Mouse (Mus musculus): ENCODE data around the gene Gm45799. TPM values are rescaled to one million over a fixed set of nuclear protein-coding genes. Genes with fewer than 3 reads are reported as not detected.

Gm45799 gene
- polyA plus RNA-seq, 1 experiment from 2014 or later: 14.7 TPM

- no peak overlapping the region for H3K9ac ChIP-seq (replicated peaks)
- peak overlapping the region; percentile 28; the same call in 1 of the 2 replicates for H3K27ac ChIP-seq (replicated peaks)
- H3K4me1 ChIP-seq: peaks cover 37% of the 10 kb centered on the region
- H3K9me3 ChIP-seq: no peaks in the 10 kb centered on the region
- peak; percentile 7; the same call in 1 of the 2 replicates for ATAC-seq (replicated peaks)
- peaks cover 15% of the 10 kb centered on the region for H3K36me3 ChIP-seq
- no peaks in the 10 kb centered on the region for H3K27me3 ChIP-seq
- no peak overlapping the region for H3K4me2 ChIP-seq (replicated peaks)
- WGBS: 10% methylated on average over 3 of the region's 3 CpGs
- no peak overlapping the region for H3K4me3 ChIP-seq
Measured at GRCm38 (mm10) chr7:105628633-105629032, 11.7 kb upstream of the Gm45799 start.

GRCm38 (mm10) chr7:105632551-105632972 is 7.8 kb upstream of the Gm45799 start:
- peak overlapping the region; percentile 96 for H3K9ac ChIP-seq (replicated peaks)
- H3K9me3 ChIP-seq: no peaks in the 10 kb centered on the region
- peak overlapping the region; percentile 95 for H3K4me3 ChIP-seq
- H3K36me3 ChIP-seq: peaks cover 15% of the 10 kb centered on the region
- 15% methylated on average over 4 of the region's 4 CpGs for WGBS
- H3K4me2 ChIP-seq (replicated peaks): peak overlapping the region; percentile 78
- peak overlapping the region; percentile 83 for H3K27ac ChIP-seq (replicated peaks)
- no peaks in the 10 kb centered on the region for H3K27me3 ChIP-seq
- no peak for ATAC-seq (replicated peaks)
- peaks cover 48% of the 10 kb centered on the region for H3K4me1 ChIP-seq

- Histone ChIP-seq H3K9me3 (no peaks in the 10 kb centered on the region), H3K9ac (replicated peaks) (peak within 1 kb of the TSS; percentile 96), H3K27ac (replicated peaks) (peak within 1 kb of the TSS; percentile 83), H3K4me3 (peak within 1 kb of the TSS; percentile 95), H3K36me3 (peaks cover 20% of the 10 kb centered on the region), H3K4me1 (peaks cover 47% of the 10 kb centered on the region), H3K4me2 (replicated peaks) (peak within 1 kb of the TSS; percentile 78), H3K27me3 (no peaks in the 10 kb centered on the region)
- ATAC-seq (replicated peaks): peak; percentile 87
- WGBS: under 1% methylated on average over 61 of the region's 71 CpGs
Measured at GRCm38 (mm10) chr7:105633127-105633800, 7.1 kb upstream of the Gm45799 start, which contains the start of gene Trim3. Gene Trim3, minus strand, starts transcription at chr7:105633571.

GRCm38 (mm10) chr7:105633801-105634135 is 6.6 kb upstream of the Gm45799 start:
- H3K27ac ChIP-seq (replicated peaks): peak overlapping the region; percentile 83
- ATAC-seq (replicated peaks): no peak
- H3K27me3 ChIP-seq: no peaks in the 10 kb centered on the region
- peak overlapping the region; percentile 78 for H3K4me2 ChIP-seq (replicated peaks)
- H3K9ac ChIP-seq (replicated peaks): peak overlapping the region; percentile 96
- 3% methylated on average over 10 of the region's 10 CpGs for WGBS
- H3K4me1 ChIP-seq: peaks cover 43% of the 10 kb centered on the region
- peaks cover 20% of the 10 kb centered on the region for H3K36me3 ChIP-seq
- peak overlapping the region; percentile 95 for H3K4me3 ChIP-seq
- H3K9me3 ChIP-seq: no peaks in the 10 kb centered on the region

GRCm38 (mm10) chr7:105634272-105634920 is 6.0 kb upstream of the Gm45799 start:
- WGBS: 40% methylated on average over 9 of the region's 9 CpGs
- no peak for ATAC-seq (replicated peaks)
- Histone ChIP-seq H3K36me3 (peaks cover 20% of the 10 kb centered on the region), H3K9me3 (no peaks in the 10 kb centered on the region), H3K4me3 (peak overlapping the region; percentile 95; the same call in 1 of the 2 replicates), H3K27ac (replicated peaks) (peak overlapping the region; percentile 83), H3K4me1 (peaks cover 43% of the 10 kb centered on the region), H3K9ac (replicated peaks) (no peak overlapping the region), H3K27me3 (no peaks in the 10 kb centered on the region), H3K4me2 (replicated peaks) (peak overlapping the region; percentile 78)

GRCm38 (mm10) chr7:105635726-105636125 is 4.6 kb upstream of the Gm45799 start:
- H3K27me3 ChIP-seq: no peaks in the 10 kb centered on the region
- H3K27ac ChIP-seq (replicated peaks): no peak overlapping the region
- H3K9me3 ChIP-seq: no peaks in the 10 kb centered on the region
- H3K9ac ChIP-seq (replicated peaks): no peak overlapping the region
- no peak overlapping the region for H3K4me2 ChIP-seq (replicated peaks)
- WGBS: 90% methylated on average over 2 of the region's 2 CpGs
- no peak overlapping the region for H3K4me3 ChIP-seq
- peaks cover 20% of the 10 kb centered on the region for H3K36me3 ChIP-seq
- H3K4me1 ChIP-seq: peaks cover 43% of the 10 kb centered on the region
- no peak for ATAC-seq (replicated peaks)

GRCm38 (mm10) chr7:105638776-105639175 is 1.6 kb upstream of the Gm45799 start:
- Histone ChIP-seq H3K4me3 (no peak overlapping the region), H3K36me3 (peaks cover 27% of the 10 kb centered on the region), H3K27me3 (no peaks in the 10 kb centered on the region), H3K27ac (replicated peaks) (no peak overlapping the region), H3K9ac (replicated peaks) (no peak overlapping the region), H3K4me1 (peaks cover 32% of the 10 kb centered on the region), H3K9me3 (no peaks in the 10 kb centered on the region), H3K4me2 (replicated peaks) (0 out of 2 replicates have a peak overlapping the region, but pooled peaks have one; percentile 5)
- WGBS: 91% methylated on average over 6 of the region's 6 CpGs
- no peak for ATAC-seq (replicated peaks)

- Histone ChIP-seq H3K4me3 (peak overlapping the region; percentile 55), H3K4me1 (peaks cover 27% of the 10 kb centered on the region), H3K4me2 (replicated peaks) (peak overlapping the region; percentile 93), H3K27me3 (no peaks in the 10 kb centered on the region), H3K27ac (replicated peaks) (no peak overlapping the region), H3K9me3 (no peaks in the 10 kb centered on the region), H3K36me3 (peaks cover 28% of the 10 kb centered on the region), H3K9ac (replicated peaks) (no peak overlapping the region)
- no peak for ATAC-seq (replicated peaks)
- WGBS: 70% methylated on average over 9 of the region's 9 CpGs
Measured at GRCm38 (mm10) chr7:105639304-105639703, 1.0 kb upstream of the Gm45799 start.

GRCm38 (mm10) chr7:105639756-105640155 is 596 bp upstream of the Gm45799 start, which contains the start of gene Timm10b:
Gene Timm10b, plus strand, starts transcription at chr7:105640056.
- H3K27me3 ChIP-seq: no peaks in the 10 kb centered on the region
- peak; percentile 31; the same call in 1 of the 2 replicates for ATAC-seq (replicated peaks)
- H3K4me2 ChIP-seq (replicated peaks): peak within 1 kb of the TSS; percentile 93
- no peaks in the 10 kb centered on the region for H3K9me3 ChIP-seq
- H3K9ac ChIP-seq (replicated peaks): peak within 1 kb of the TSS; percentile 79
- H3K4me1 ChIP-seq: peaks cover 24% of the 10 kb centered on the region
- H3K36me3 ChIP-seq: peaks cover 28% of the 10 kb centered on the region
- peak within 1 kb of the TSS; percentile 55 for H3K4me3 ChIP-seq
- 8% methylated on average over 2 of the region's 2 CpGs for WGBS
- H3K27ac ChIP-seq (replicated peaks): peak within 1 kb of the TSS; percentile 80

- peak overlapping the region; percentile 93 for H3K4me2 ChIP-seq (replicated peaks)
- H3K9ac ChIP-seq (replicated peaks): peak overlapping the region; percentile 79
- H3K9me3 ChIP-seq: no peaks in the 10 kb centered on the region
- peak overlapping the region; percentile 55 for H3K4me3 ChIP-seq
- H3K27me3 ChIP-seq: no peaks in the 10 kb centered on the region
- no peak for ATAC-seq (replicated peaks)
- peaks cover 24% of the 10 kb centered on the region for H3K4me1 ChIP-seq
- H3K27ac ChIP-seq (replicated peaks): peak overlapping the region; percentile 80
- H3K36me3 ChIP-seq: peaks cover 26% of the 10 kb centered on the region
- under 1% methylated on average over 18 of the region's 18 CpGs for WGBS
Measured at GRCm38 (mm10) chr7:105640894-105641255, 523 bp downstream of the Gm45799 start.

- peak overlapping the region; percentile 55; the same call in 1 of the 2 replicates for H3K4me3 ChIP-seq
Measured at GRCm38 (mm10) chr7:105641936-105642335, 1.6 kb downstream of the Gm45799 start.

More at GRCm38 (mm10) chr7:105641936-105642335, 1.6 kb downstream of the Gm45799 start:
- no peak for ATAC-seq (replicated peaks)
- 86% methylated on average over 3 of the region's 3 CpGs for WGBS
- H3K36me3 ChIP-seq: peaks cover 19% of the 10 kb centered on the region
- no peaks in the 10 kb centered on the region for H3K27me3 ChIP-seq
- no peak overlapping the region; the same call in 1 of the 2 replicates for H3K9ac ChIP-seq (replicated peaks)
- no peak overlapping the region for H3K4me2 ChIP-seq (replicated peaks)
- no peaks in the 10 kb centered on the region for H3K9me3 ChIP-seq
- peaks cover 24% of the 10 kb centered on the region for H3K4me1 ChIP-seq
- no peak overlapping the region for H3K27ac ChIP-seq (replicated peaks)

Data from forebrain, embryonic 15.5 days (tissue).